Mouse (Mus musculus) myocyte (in vitro differentiated cells): ENCODE measurements around the gene Alx3.

Source experiments
- CEBPB ChIP-seq: IDR thresholded peaks from 2 replicates; pipeline ENCODE4 v1.6.1; 2011; ENCODE audit warnings: mild to moderate bottlenecking, moderate library complexity; ENCODE audit not compliant: poor library complexity, insufficient read depth, severe bottlenecking
- E2F4 ChIP-seq: IDR thresholded peaks from one replicate; pipeline ENCODE4 v1.6.1; 2011; ENCODE audit warnings: mild to moderate bottlenecking, control low read depth, moderate library complexity; ENCODE audit not compliant: insufficient read depth
- MAX ChIP-seq: IDR thresholded peaks from one replicate; pipeline ENCODE4 v1.6.1; 2011; ENCODE audit warnings: low read depth, mild to moderate bottlenecking, control low read depth
- MYOD1 ChIP-seq, 3 experiments: IDR thresholded peaks; one replicate each; pipeline ENCODE4 v1.6.1; 2011; ENCODE audit warnings: control low read depth in 2 of 3, low read depth in 2 of 3, mild to moderate bottlenecking in 2 of 3, moderate library complexity in 1 of 3; ENCODE audit not compliant: insufficient read length in 2 of 3, control insufficient read depth in 1 of 3
- MYOG ChIP-seq, 3 experiments: IDR thresholded peaks; one replicate each; pipeline ENCODE4 v1.6.1; 2011; ENCODE audit warnings: control low read depth in 2 of 3, low read depth in 2 of 3, mild to moderate bottlenecking in 2 of 3; ENCODE audit not compliant: insufficient read length in 2 of 3, control insufficient read depth in 1 of 3, insufficient read depth in 1 of 3
- POLR2A ChIP-seq: IDR thresholded peaks from one replicate; pipeline ENCODE4 v1.6.1; 2011; ENCODE audit warnings: low read depth, mild to moderate bottlenecking, control low read depth, moderate library complexity; ENCODE audit not compliant: insufficient read length
- POLR2AphosphoS2 ChIP-seq: IDR thresholded peaks from one replicate; pipeline ENCODE4 v1.6.1; 2011; ENCODE audit warnings: low read depth, control low read depth; ENCODE audit not compliant: insufficient read length
- REST ChIP-seq: IDR thresholded peaks from one replicate; pipeline ENCODE4 v1.6.1; 2011; ENCODE audit warnings: mild to moderate bottlenecking, control low read depth, moderate library complexity; ENCODE audit not compliant: insufficient read depth, insufficient read length
- SRF ChIP-seq: IDR thresholded peaks from one replicate; pipeline ENCODE4 v1.6.1; 2011; ENCODE audit warnings: low read depth; ENCODE audit not compliant: control insufficient read depth, insufficient read length
- TCF12 ChIP-seq: IDR thresholded peaks from one replicate; pipeline ENCODE4 v1.6.1; 2011; ENCODE audit warnings: mild to moderate bottlenecking, control low read depth; ENCODE audit not compliant: poor library complexity, insufficient read depth, severe bottlenecking
- USF1 ChIP-seq: IDR thresholded peaks from one replicate; pipeline ENCODE4 v1.6.1; 2011; ENCODE audit warnings: low read depth, mild to moderate bottlenecking, control low read depth, moderate library complexity

GRCm38 (mm10) chr3:107582875-107583767, 11.7 kb upstream of the Alx3 start:
- TF ChIP-seq POLR2A (no peak), POLR2AphosphoS2 (no peak), SRF (no peak), TCF12 (no peak), MYOD1 (IDR thresholded peaks at IDR 0.05; ENCODE audit: control insufficient read depth in 1 of 3, insufficient read length in 2 of 3, low read depth in 2 of 3) (no peak), USF1 (no peak), E2F4 (no peak), MYOG (IDR thresholded peaks at IDR 0.05; ENCODE audit: control insufficient read depth in 1 of 3, insufficient read depth in 1 of 3, insufficient read length in 2 of 3, low read depth in 2 of 3) (no peak), MAX (no peak), CEBPB (no peak), REST (no peak)
